Mouse (Mus musculus) heart, postnatal 0 days (tissue): ENCODE data around the gene Ppp1r37.

ENCODE experiments used
- CTCF ChIP-seq: IDR thresholded peaks from 2 replicates; pipeline ENCODE4 v1.5.1; 2016; ENCODE audit warnings: antibody characterized with exemption, control low read depth, low read depth
- EP300 ChIP-seq: IDR thresholded peaks from 2 replicates; pipeline ENCODE4 v1.6.1; 2016; ENCODE audit warnings: antibody characterized with exemption, low read depth

- TF ChIP-seq CTCF, result no peak
- peak; percentile 2; the same call in 1 of the 2 replicates for TF ChIP-seq EP300
Observed at GRCm38 (mm10) chr7:19508150-19508923, 54.5 kb downstream of the Ppp1r37 start, which contains the start of the genes Bloc1s3 and Trappc6a.
